Comparison of ENCODE assay signal across 28 mouse cellular contexts in genomic region chr2:180269329-180269728, GRCm38 (mm10). TPM values are rescaled to one million over a fixed set of nuclear protein-coding genes. Genes with fewer than 3 reads are reported as not detected.
"Had no signal": no experiment of that assay in that cellular context is flagged by ENCODE, and none has a peak within 500 bp of the region (broad histone marks: within the 10 kb centered on the region; RNA-seq: fewer than 3 reads in every experiment).

No protein-coding gene starts in this region.

- H3K9ac ChIP-seq: embryonic facial prominence, embryonic 12.5 days; embryonic facial prominence, embryonic 13.5 days; embryonic facial prominence, embryonic 15.5 days; forebrain, embryonic 12.5 days; forebrain, embryonic 13.5 days; forebrain, embryonic 15.5 days; forebrain, postnatal 0 days had no signal

- ATAC-seq: forebrain, embryonic 13.5 days; forebrain, embryonic 14.5 days; forebrain, embryonic 15.5 days; forebrain, embryonic 16.5 days; forebrain, postnatal 0 days had no signal

- H3K36me3 ChIP-seq: forebrain, embryonic 12.5 days; forebrain, embryonic 15.5 days had no signal

- H3K27me3 ChIP-seq: embryonic facial prominence, embryonic 12.5 days; embryonic facial prominence, embryonic 15.5 days; forebrain, embryonic 15.5 days had no signal

- H3K4me2 ChIP-seq: embryonic facial prominence, embryonic 12.5 days; embryonic facial prominence, embryonic 13.5 days; embryonic facial prominence, embryonic 15.5 days; forebrain, embryonic 12.5 days; forebrain, embryonic 13.5 days; forebrain, embryonic 15.5 days had no signal

- H3K4me3 ChIP-seq: embryonic facial prominence, embryonic 10.5 days; embryonic facial prominence, embryonic 12.5 days; embryonic facial prominence, embryonic 13.5 days; embryonic facial prominence, embryonic 15.5 days; erythroblast, embryonic 14.5 days; forebrain, embryonic 10.5 days; forebrain, embryonic 12.5 days; forebrain, embryonic 13.5 days; forebrain, embryonic 15.5 days; gastrocnemius, adult 2 months; heart, adult 2 months; heart, embryonic 10.5 days had no signal

- H3K27ac ChIP-seq: embryonic facial prominence, embryonic 10.5 days; embryonic facial prominence, embryonic 12.5 days; embryonic facial prominence, embryonic 13.5 days; embryonic facial prominence, embryonic 15.5 days; forebrain, embryonic 10.5 days; forebrain, embryonic 12.5 days; forebrain, embryonic 13.5 days; forebrain, embryonic 15.5 days; gastrocnemius, adult 2 months; heart, adult 2 months had no signal

- DNase-seq: cerebellum, adult 9-10 months; cerebellum, adult 9-11 months; cerebellum, postnatal 10 days; cerebellum, postnatal 14 days; cerebellum, postnatal 25 days; cerebellum, postnatal 36 days; embryo, embryonic 11 days; forebrain, postnatal 0 days; gastrocnemius, adult 2 months; gastrocnemius, postnatal 10 days; gastrocnemius, postnatal 14 days; gastrocnemius, postnatal 25 days; gastrocnemius, postnatal 36 days; heart, adult 18-20 months; heart, adult 2 months had no signal

- H3K9me3 ChIP-seq: embryonic facial prominence, embryonic 10.5 days; embryonic facial prominence, embryonic 12.5 days; embryonic facial prominence, embryonic 13.5 days; embryonic facial prominence, embryonic 15.5 days; forebrain, embryonic 10.5 days; forebrain, embryonic 12.5 days; forebrain, embryonic 13.5 days; forebrain, embryonic 15.5 days; heart, embryonic 10.5 days had no signal

RNA-seq across cellular contexts. Expression of gene Rbbp8nl, which starts 20.4 kb away (rescaled TPM):
- polyA plus RNA-seq: cortical plate, adult 2 months; erythroblast, embryonic 14.5 days; forebrain, embryonic 13.5 days; forebrain, embryonic 14.5 days; forebrain, embryonic 15.5 days; forebrain, embryonic 16.5 days; forebrain, postnatal 0 days; heart, adult 2 months had no signal
